Mouse (Mus musculus) common myeloid progenitor, adult 5-6 weeks (primary cell): Measurements from ENCODE around the gene Cux2. TPM values are rescaled to one million over a fixed set of nuclear protein-coding genes. Genes with fewer than 3 reads are reported as not detected.
"Not testable (repeated sequence)": the region's sequence is repeated elsewhere in the genome, so short reads cannot be mapped to it uniquely, and the experiment has no call there.

Experiments
- ATAC-seq: replicated peaks from 2 replicates; pipeline ENCODE4 v1.8.0; 2016; ENCODE audit warnings: low read depth, mild to moderate bottlenecking, moderate TSS enrichment, inconsistent platforms; ENCODE audit not compliant: poor library complexity, severe bottlenecking
- total RNA-seq: library from RNA; stranded (forward); fragments of 200-1000, 187-1606 nt; gene quantifications from 2 replicates; pipeline ENCODE4 v1.2.3, GENCODE M21; 2017

Gene Cux2
- total RNA-seq, 1 experiment from 2014 or later = not detected

DNA sequence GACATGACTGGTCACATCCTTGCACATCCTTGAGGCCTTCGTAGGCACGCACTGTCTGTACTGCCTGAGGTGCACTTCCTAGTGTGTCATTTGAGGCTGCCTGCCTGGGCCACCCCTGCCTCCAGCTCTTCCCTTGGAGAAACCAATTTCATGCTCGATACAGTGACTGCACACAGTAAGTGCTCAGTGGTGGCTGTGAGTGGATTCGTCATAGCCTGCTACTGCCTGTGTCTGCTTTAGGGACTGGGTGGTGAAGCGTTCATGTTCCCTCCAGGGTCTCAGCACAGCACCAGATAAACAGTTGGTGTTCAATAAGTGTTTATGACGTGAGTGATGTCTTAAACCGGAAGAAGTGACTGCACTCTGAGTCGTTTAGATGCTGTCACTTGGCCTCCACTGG lies 166.5 kb downstream of the Cux2 start:
- ATAC-seq = no peak

DNA sequence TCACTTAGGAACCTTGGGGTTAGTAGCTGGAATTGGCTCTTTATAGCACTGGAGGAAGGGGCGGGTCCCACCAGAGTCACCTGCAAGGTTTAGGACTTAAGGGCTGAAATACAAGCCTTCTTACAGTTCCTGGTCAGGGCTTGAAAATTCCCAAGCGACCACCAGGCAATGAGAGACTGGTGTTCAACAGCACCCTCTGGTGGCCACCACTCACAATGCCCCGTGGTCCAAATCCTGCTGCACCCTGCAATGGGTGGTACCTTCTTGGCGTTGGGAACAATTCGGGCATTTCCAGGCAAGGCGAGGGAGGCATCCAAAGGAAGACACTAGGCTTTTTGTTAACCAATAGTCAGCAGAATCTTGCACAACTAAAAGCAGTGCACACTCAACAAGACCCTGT lies 170.7 kb downstream of the Cux2 start:
- ATAC-seq = 0 out of 2 replicates have a peak, but pooled peaks have one; percentile 60

DNA sequence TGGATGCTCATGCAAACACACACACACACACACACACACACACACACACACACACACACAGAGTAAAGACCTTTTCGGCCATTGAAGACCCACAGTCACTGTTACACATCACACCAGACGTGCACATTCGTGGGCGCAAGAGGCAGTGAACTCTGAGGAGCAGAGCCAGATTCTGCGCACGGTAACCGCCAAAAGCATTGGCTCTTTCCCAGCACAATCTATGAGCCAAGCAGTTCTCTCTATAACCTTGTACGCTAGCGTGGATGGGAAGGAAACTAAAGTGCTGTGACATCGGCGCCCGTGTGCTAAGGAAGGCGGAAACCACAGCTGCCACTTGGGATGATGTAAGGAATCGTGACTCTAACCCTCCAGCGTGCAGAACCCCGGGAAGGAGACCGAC lies 171.2 kb downstream of the Cux2 start:
- no peak for ATAC-seq

DNA sequence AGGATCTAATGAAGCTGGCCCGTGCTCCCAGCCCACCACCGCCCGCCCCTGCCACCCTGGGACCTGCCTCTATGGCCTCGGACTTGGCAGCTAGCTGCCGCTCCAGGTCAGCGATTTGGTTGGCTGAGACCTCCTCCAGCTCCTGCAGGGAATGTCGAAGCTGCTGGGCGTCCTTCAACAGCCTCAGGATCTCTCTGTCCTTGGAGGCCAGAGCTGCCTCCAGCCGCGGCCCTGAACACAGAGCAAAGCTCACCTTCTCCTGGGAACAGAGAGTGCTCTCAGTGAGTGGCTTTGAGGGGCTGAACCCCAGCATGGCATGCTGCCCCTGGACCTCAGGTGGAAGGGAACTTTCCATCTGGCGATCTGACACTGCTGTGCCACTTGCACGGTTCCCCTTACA lies 173.0 kb downstream of the Cux2 start:
- no peak for ATAC-seq

DNA sequence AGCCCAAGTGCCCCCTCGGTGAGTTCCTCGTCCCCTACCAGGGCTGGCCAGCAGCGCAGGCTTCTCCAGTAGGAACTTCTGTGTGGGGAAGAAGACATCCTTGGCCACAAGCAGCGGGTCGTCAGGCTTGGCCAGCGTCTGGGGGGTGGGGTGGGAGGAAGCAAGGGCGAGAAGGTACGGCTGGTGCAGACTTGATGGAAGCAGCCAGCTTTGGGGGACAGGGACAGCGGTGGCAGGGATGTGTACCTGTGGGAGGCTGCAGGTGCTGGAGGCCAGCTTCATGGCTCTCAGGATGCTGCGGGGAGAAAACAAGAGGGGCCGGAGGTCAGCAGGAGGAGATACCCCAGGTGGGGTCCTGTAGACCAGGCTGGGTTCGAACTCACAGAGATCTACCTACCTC lies 174.9 kb downstream of the Cux2 start:
- ATAC-seq = no peak

DNA sequence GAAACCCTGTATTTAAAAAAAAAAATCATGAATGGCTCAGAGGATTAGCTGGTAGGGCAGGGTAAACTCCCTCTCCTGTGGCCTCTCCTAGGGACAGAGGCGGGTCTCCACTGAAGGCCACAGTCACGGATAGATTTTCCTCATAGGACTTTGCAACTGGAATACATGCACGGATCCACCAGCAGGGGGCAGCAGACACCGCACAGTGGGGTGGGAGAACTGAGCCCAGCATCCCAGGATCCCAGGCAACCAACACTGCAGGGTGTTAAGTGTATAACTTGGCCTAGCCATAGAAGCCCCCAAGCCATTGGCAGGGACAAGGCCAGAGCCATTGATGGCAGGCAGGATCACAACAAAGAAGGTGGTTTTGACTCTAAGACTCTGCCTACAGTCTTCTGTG lies 177.7 kb downstream of the Cux2 start:
- peak; percentile 62; the same call in 1 of the 2 replicates for ATAC-seq

GRCm38 (mm10) chr5:121871515-121872030 lies 178.3 kb downstream of the Cux2 start:
- ATAC-seq = no peak

DNA sequence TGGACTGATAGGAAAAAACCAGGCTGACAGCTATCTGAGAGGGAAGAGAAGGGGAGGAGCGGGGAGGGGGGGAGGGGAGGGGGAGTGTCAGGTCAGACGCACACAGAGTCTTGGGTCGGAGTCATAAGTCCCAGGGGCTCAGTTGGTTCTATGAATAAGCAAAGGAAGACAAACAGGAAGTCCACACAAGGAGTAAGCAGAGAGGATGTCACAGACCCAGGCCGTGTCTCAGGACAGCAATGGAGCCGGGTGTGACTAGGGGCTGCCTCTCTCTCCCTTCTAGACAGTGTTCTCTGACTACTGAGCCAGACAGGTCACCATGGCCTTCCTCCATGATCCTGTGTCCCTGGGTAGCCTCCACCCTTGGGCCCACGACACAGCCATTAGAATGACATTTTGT lies 179.1 kb downstream of the Cux2 start:
- ATAC-seq = no peak

DNA sequence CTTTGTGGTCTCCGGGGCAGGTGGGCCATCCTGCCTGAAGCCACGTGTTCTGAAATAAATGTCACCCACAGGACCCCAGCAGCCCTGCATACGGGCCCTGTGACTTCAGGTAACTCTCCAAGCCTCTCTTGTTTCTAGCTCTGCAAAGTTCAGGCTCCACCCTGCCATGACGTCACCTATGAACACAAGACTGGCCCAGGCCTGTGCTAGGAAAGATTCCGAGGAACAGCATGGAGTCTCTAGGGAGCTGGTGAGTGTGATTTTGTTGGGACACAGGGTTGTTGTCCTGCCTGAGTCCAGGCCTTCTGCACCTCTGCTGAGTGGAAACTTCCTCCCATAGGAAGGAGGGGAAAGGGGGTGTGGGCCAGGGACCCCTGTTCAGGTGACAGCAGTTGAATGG lies 181.9 kb downstream of the Cux2 start:
- no peak for ATAC-seq

- ATAC-seq = no peak
These were observed 185.6 kb downstream of the Cux2 start for GRCm38 (mm10) chr5:121864330-121864729.

GRCm38 (mm10) chr5:121861964-121862363 lies 187.9 kb downstream of the Cux2 start:
- no peak for ATAC-seq

DNA sequence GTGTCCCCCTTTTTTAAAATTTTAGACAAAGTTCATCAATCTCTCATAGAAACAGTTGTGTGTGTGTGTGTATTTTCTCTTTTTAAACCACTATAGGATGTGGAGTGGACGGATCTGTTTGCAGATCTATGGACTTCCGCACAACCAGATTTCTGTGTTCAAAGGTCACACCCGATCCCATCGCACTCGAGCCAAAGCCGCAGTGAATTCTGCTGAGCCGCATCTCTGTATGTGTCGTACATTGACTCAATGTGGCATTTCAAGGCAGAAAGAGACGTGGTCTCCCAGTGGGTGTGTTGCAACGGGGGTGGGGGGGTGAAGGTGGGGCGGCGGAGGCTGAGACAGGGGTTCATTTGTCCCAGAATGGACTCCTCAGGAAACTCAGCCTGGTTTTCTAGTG lies 191.5 kb downstream of the Cux2 start:
- no peak for ATAC-seq

DNA sequence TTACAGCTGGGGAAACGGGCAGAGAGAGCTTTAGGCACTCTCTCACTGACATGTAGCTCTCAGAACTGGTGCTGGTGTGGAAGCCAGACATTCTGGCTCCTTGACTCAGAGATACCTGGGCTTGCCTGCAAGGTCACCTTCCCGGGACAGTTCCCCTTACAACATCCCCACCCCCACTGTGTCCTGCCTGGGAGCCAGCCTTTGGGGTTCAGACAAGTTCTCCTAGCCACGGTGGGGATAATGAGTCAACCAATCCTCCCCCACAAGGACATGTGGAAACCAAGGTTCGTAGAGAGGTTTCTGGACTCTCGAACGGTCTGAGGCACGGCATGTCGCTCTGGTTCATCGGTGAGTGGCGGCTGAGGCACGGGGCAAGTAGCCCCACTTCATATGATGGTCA lies 193.2 kb downstream of the Cux2 start:
- no peak for ATAC-seq

DNA sequence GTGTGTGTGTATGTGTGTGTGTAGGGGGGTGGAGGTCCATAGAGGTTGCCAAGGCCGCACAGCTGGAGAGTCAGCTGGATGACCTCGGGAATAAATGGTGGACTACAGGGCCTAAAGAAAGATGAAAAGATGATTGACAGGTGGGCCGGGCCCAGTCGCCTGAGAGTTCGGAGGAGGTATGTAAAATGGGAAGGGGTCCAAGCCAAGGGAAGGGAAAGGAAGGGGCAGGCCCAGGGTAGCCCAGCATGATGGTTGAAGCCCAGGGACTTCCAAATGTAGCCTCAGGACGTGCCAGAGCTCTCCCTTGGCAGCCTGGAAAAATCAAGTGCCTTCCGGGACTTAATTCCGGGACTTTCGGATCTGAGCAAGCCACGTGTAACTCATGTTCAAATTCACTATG lies 195.1 kb downstream of the Cux2 start:
- no peak for ATAC-seq

- ATAC-seq = no peak
These were observed 196.4 kb downstream of the Cux2 start for GRCm38 (mm10) chr5:121853368-121854051.

GRCm38 (mm10) chr5:121849478-121850349 lies 200.2 kb downstream of the Cux2 start:
- ATAC-seq = no peak

- ATAC-seq = peak; percentile 79
These were observed 201.2 kb downstream of the Cux2 start, which contains the start of gene Pheta1 for GRCm38 (mm10) chr5:121848743-121849142. TSS of gene Pheta1 (plus strand) at chr5:121848984.

DNA sequence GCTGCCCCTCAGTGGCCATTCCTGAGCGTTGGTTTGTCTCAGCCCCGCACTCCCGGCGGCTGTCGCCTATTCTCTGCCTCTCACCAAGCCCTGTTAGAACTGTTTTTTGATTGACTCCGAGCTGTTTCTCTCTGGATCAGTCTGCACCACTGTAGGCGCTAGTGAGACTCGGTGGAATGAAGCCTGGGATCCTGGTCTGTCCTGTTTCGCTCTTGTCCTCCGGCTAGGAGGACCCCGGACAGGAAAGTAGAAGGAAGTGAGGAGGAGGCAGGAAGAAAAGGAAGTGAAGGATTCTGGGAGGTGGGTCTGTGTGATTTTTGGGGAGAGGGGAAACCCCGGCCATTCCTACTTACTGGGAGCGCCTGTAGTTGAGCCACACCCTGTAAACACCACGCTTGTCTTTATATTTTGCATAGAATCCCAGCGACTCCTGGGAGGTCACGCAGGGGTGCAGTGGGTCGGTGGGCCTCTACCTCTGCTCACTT lies 201.8 kb downstream of the Cux2 start:
- peak; percentile 42 for ATAC-seq

- not testable (repeated sequence) for ATAC-seq
These were observed 202.6 kb downstream of the Cux2 start for GRCm38 (mm10) chr5:121847269-121847668.

- no peak for ATAC-seq
These were observed 203.6 kb downstream of the Cux2 start for GRCm38 (mm10) chr5:121846322-121846721.

- ATAC-seq = no peak
These were observed 204.5 kb downstream of the Cux2 start for GRCm38 (mm10) chr5:121845361-121845760.
